Mouse (Mus musculus): ENCODE measurements at regions not wholly inside any gene's neighbourhood (a gene's known extent, or its start where the extent isn't known, plus 50 kb on each side); places are given as distances from the start of the nearest gene placed in this dataset.

- no peak for DNase-seq
Measured at GRCm38 (mm10) chr3:83699751-83700150, 66.4 kb upstream of the Sfrp2 start.

GRCm38 (mm10) chr3:83701075-83701474, 65.0 kb upstream of the Sfrp2 start:
- DNase-seq = no peak

- DNase-seq = no peak
Measured at GRCm38 (mm10) chr3:83704559-83704958, 61.6 kb upstream of the Sfrp2 start.

- DNase-seq = no peak
Measured at GRCm38 (mm10) chr3:83705253-83705652, 60.9 kb upstream of the Sfrp2 start.

GRCm38 (mm10) chr3:83706531-83707243, 59.4 kb upstream of the Sfrp2 start:
- DNase-seq = peak in 1 of 2 experiments; percentile 4

GRCm38 (mm10) chr3:83707278-83707677, 58.8 kb upstream of the Sfrp2 start:
- no peak for DNase-seq

GRCm38 (mm10) chr3:83708973-83709372, 57.1 kb upstream of the Sfrp2 start:
- DNase-seq = no peak

GRCm38 (mm10) chr3:83709531-83709930, 56.6 kb upstream of the Sfrp2 start:
- DNase-seq = no peak

- DNase-seq = no peak
Measured at GRCm38 (mm10) chr3:83710995-83711541, 55.1 kb upstream of the Sfrp2 start.

GRCm38 (mm10) chr3:83712355-83712754, 53.8 kb upstream of the Sfrp2 start:
- no peak for DNase-seq

GRCm38 (mm10) chr3:83714572-83714971, 51.5 kb upstream of the Sfrp2 start:
- no peak for DNase-seq

Data from thymus, adult 18-20 months (tissue).